Mouse (Mus musculus) neural tube, embryonic 12.5 days (tissue): ENCODE measurements at regions not wholly inside any gene's neighbourhood (a gene's known extent, or its start where the extent isn't known, plus 50 kb on each side); places are given as distances from the start of the nearest gene placed in this dataset.

Experiments used
- ATAC-seq: fragments of 200-750 bp; cut with Nextera tagmentation; 2 replicates; pipeline ENCODE4 v1.8.0; 2017; ENCODE audit warnings: low read depth, mild to moderate bottlenecking, moderate TSS enrichment, moderate library complexity; ENCODE audit not compliant: low FRiP score
- H3K27ac ChIP-seq: fragments of 300-500 bp; sonication (generic); 2 replicates; pipeline ENCODE4 v1.5.1; 2016
- H3K27me3 ChIP-seq: fragments of 300-500 bp; sonication (generic); replicated peaks from 2 replicates; pipeline ENCODE4 v1.6.1; 2016; ENCODE audit warnings: mild to moderate bottlenecking
- H3K36me3 ChIP-seq: fragments of 300-500 bp; sonication (generic); 2 replicates; pipeline ENCODE4 v1.6.1; 2016; ENCODE audit warnings: mild to moderate bottlenecking
- H3K4me1 ChIP-seq: fragments of 300-500 bp; sonication (generic); 2 replicates; pipeline ENCODE4 v1.6.1; 2016
- H3K4me2 ChIP-seq: fragments of 300-500 bp; sonication (generic); replicated peaks from 2 replicates; pipeline ENCODE4 v1.6.1; 2016; ENCODE audit warnings: mild to moderate bottlenecking
- H3K4me3 ChIP-seq: fragments of 300-500 bp; sonication (generic); 2 replicates; pipeline ENCODE4 v1.5.1; 2016
- H3K9ac ChIP-seq: fragments of 300-500 bp; sonication (generic); 2 replicates; pipeline ENCODE4 v1.6.1; 2016; ENCODE audit warnings: mild to moderate bottlenecking
- H3K9me3 ChIP-seq: fragments of 300-500 bp; sonication (generic); 2 replicates; pipeline ENCODE4 v1.6.1; 2016; ENCODE audit warnings: mild to moderate bottlenecking
- WGBS: fragments of 180-500 bp; shearing (Covaris S2); methylation state at CpG from one replicate; pipeline ENCODE4 v1.1.7; 2016; 5-methylcytosine and 5-hydroxymethylcytosine counted together

- Histone ChIP-seq H3K4me1 (peaks cover 16% of the 10 kb centered on the region), H3K27me3 (no peaks in the 10 kb centered on the region), H3K9me3 (no peaks in the 10 kb centered on the region), H3K9ac (no peak overlapping the region), H3K4me3 (no peak overlapping the region), H3K36me3 (no peaks in the 10 kb centered on the region), H3K4me2 (no peak overlapping the region), H3K27ac (no peak overlapping the region)
- no peak for ATAC-seq
- WGBS: 78% methylated on average over 4 of the region's 4 CpGs
Measured at GRCm38 (mm10) chr9:63087195-63087594, 61.6 kb downstream of the Skor1 start.

- 69% methylated on average over 1 of the region's 1 CpGs for WGBS
- no peaks in the 10 kb centered on the region for H3K9me3 ChIP-seq
Measured at GRCm38 (mm10) chr9:63086671-63087070, 62.1 kb downstream of the Skor1 start.

GRCm38 (mm10) chr9:63082830-63083229 lies 65.9 kb downstream of the Skor1 start:
- 83% methylated on average over 7 of the region's 7 CpGs for WGBS
- no peaks in the 10 kb centered on the region for H3K4me1 ChIP-seq
- H3K4me3 ChIP-seq: no peak overlapping the region
- no peak overlapping the region for H3K4me2 ChIP-seq
- H3K27me3 ChIP-seq: no peaks in the 10 kb centered on the region
- H3K27ac ChIP-seq: no peak overlapping the region
- H3K36me3 ChIP-seq: no peaks in the 10 kb centered on the region
- H3K9me3 ChIP-seq: no peaks in the 10 kb centered on the region
- ATAC-seq: no peak
- no peak overlapping the region for H3K9ac ChIP-seq

More at GRCm38 (mm10) chr9:63086671-63087070, 62.1 kb downstream of the Skor1 start:
- ATAC-seq: no peak
- Histone ChIP-seq H3K27ac (no peak overlapping the region), H3K27me3 (no peaks in the 10 kb centered on the region), H3K9ac (no peak overlapping the region), H3K4me1 (peaks cover 12% of the 10 kb centered on the region), H3K4me2 (no peak overlapping the region), H3K4me3 (no peak overlapping the region), H3K36me3 (no peaks in the 10 kb centered on the region)

GRCm38 (mm10) chr9:63082311-63082710 lies 66.5 kb downstream of the Skor1 start:
- Histone ChIP-seq H3K4me1 (no peaks in the 10 kb centered on the region), H3K9me3 (no peaks in the 10 kb centered on the region), H3K36me3 (no peaks in the 10 kb centered on the region), H3K4me3 (no peak overlapping the region), H3K27ac (no peak overlapping the region), H3K27me3 (no peaks in the 10 kb centered on the region), H3K9ac (no peak overlapping the region), H3K4me2 (no peak overlapping the region)
- no peak for ATAC-seq
- WGBS: 90% methylated on average over 3 of the region's 3 CpGs

- Histone ChIP-seq H3K9me3 (no peaks in the 10 kb centered on the region), H3K27ac (no peak overlapping the region), H3K36me3 (no peaks in the 10 kb centered on the region), H3K4me3 (no peak overlapping the region), H3K9ac (no peak overlapping the region), H3K4me1 (peaks cover 2% of the 10 kb centered on the region), H3K4me2 (no peak overlapping the region), H3K27me3 (no peaks in the 10 kb centered on the region)
- no peak for ATAC-seq
- 84% methylated on average over 5 of the region's 5 CpGs for WGBS
Measured at GRCm38 (mm10) chr9:63080406-63080805, 68.4 kb downstream of the Skor1 start.

- no peak for ATAC-seq
Measured at GRCm38 (mm10) chr9:63075252-63075651, 73.5 kb downstream of the Skor1 start.

GRCm38 (mm10) chr9:63074803-63075202 lies 74.0 kb downstream of the Skor1 start:
- Histone ChIP-seq H3K4me1 (peaks cover 11% of the 10 kb centered on the region), H3K4me3 (no peak overlapping the region), H3K27ac (no peak overlapping the region), H3K36me3 (no peaks in the 10 kb centered on the region), H3K9ac (no peak overlapping the region), H3K9me3 (no peaks in the 10 kb centered on the region), H3K4me2 (no peak overlapping the region), H3K27me3 (no peaks in the 10 kb centered on the region)
- ATAC-seq: no peak
- 41% methylated on average over 7 of the region's 7 CpGs for WGBS

More at GRCm38 (mm10) chr9:63075252-63075651, 73.5 kb downstream of the Skor1 start:
- H3K9me3 ChIP-seq: no peaks in the 10 kb centered on the region
- WGBS: 35% methylated on average over 5 of the region's 5 CpGs
- no peak overlapping the region for H3K27ac ChIP-seq
- peaks cover 11% of the 10 kb centered on the region for H3K4me1 ChIP-seq
- no peaks in the 10 kb centered on the region for H3K36me3 ChIP-seq
- H3K4me2 ChIP-seq: no peak overlapping the region
- H3K4me3 ChIP-seq: no peak overlapping the region
- no peak overlapping the region for H3K9ac ChIP-seq
- H3K27me3 ChIP-seq: no peaks in the 10 kb centered on the region

- H3K36me3 ChIP-seq: no peaks in the 10 kb centered on the region
- no peak overlapping the region for H3K4me2 ChIP-seq
- H3K27ac ChIP-seq: no peak overlapping the region
- peaks cover 11% of the 10 kb centered on the region for H3K4me1 ChIP-seq
- no peak overlapping the region for H3K9ac ChIP-seq
- ATAC-seq: no peak
- H3K27me3 ChIP-seq: no peaks in the 10 kb centered on the region
- 38% methylated on average over 10 of the region's 10 CpGs for WGBS
- H3K9me3 ChIP-seq: no peaks in the 10 kb centered on the region
- no peak overlapping the region for H3K4me3 ChIP-seq
Measured at GRCm38 (mm10) chr9:63074023-63074750, 74.6 kb downstream of the Skor1 start.

- H3K4me2 ChIP-seq: no peak overlapping the region
- H3K27me3 ChIP-seq: no peaks in the 10 kb centered on the region
- H3K4me1 ChIP-seq: peaks cover 11% of the 10 kb centered on the region
- no peaks in the 10 kb centered on the region for H3K36me3 ChIP-seq
- H3K4me3 ChIP-seq: no peak overlapping the region
- ATAC-seq: no peak
- H3K9me3 ChIP-seq: no peaks in the 10 kb centered on the region
- H3K27ac ChIP-seq: no peak overlapping the region
- no peak overlapping the region for H3K9ac ChIP-seq
- WGBS: 65% methylated on average over 6 of the region's 6 CpGs
Measured at GRCm38 (mm10) chr9:63071032-63071431, 77.7 kb downstream of the Skor1 start.

- Histone ChIP-seq H3K9ac (no peak overlapping the region), H3K4me3 (no peak overlapping the region), H3K27ac (no peak overlapping the region), H3K36me3 (no peaks in the 10 kb centered on the region), H3K4me1 (peaks cover 6% of the 10 kb centered on the region; the same call in 1 of the 2 replicates), H3K27me3 (no peaks in the 10 kb centered on the region), H3K9me3 (no peaks in the 10 kb centered on the region), H3K4me2 (no peak overlapping the region)
- 82% methylated on average over 6 of the region's 6 CpGs for WGBS
- no peak for ATAC-seq
Measured at GRCm38 (mm10) chr9:63069919-63070318, 78.8 kb downstream of the Skor1 start.

- 69% methylated on average over 2 of the region's 2 CpGs for WGBS
- no peak for ATAC-seq
- Histone ChIP-seq H3K9ac (no peak overlapping the region), H3K27me3 (no peaks in the 10 kb centered on the region), H3K4me2 (no peak overlapping the region), H3K27ac (no peak overlapping the region), H3K4me1 (no peaks in the 10 kb centered on the region), H3K36me3 (no peaks in the 10 kb centered on the region), H3K9me3 (peaks cover 11% of the 10 kb centered on the region; the same call in 1 of the 2 replicates), H3K4me3 (no peak overlapping the region)
Measured at GRCm38 (mm10) chr9:63067054-63067406, 79.3 kb upstream of the Pias1 start.

GRCm38 (mm10) chr9:63066384-63067053 lies 78.8 kb upstream of the Pias1 start:
- ATAC-seq: no peak

More at GRCm38 (mm10) chr9:63066384-63067053, 78.8 kb upstream of the Pias1 start:
- H3K9me3 ChIP-seq: peaks cover 11% of the 10 kb centered on the region; the same call in 1 of the 2 replicates
- H3K9ac ChIP-seq: no peak overlapping the region
- no peaks in the 10 kb centered on the region for H3K4me1 ChIP-seq
- no peak overlapping the region for H3K4me2 ChIP-seq
- no peak overlapping the region for H3K27ac ChIP-seq
- H3K4me3 ChIP-seq: no peak overlapping the region
- H3K27me3 ChIP-seq: no peaks in the 10 kb centered on the region
- no peaks in the 10 kb centered on the region for H3K36me3 ChIP-seq
- WGBS: 87% methylated on average over 10 of the region's 10 CpGs
